Mouse (Mus musculus) G1E (cell line): Measurements from ENCODE around the gene Zc3h12d.

Experiments used
- CTCF ChIP-seq: IDR thresholded peaks from 2 replicates; pipeline ENCODE4 v1.5.1; 2012; ENCODE audit warnings: low read depth, low read length, inconsistent platforms, mixed read lengths
- TAL1 ChIP-seq: conservative IDR thresholded peaks from 2 replicates; pipeline ENCODE4 v1.6.1; 2012; ENCODE audit warnings: low read depth, low read length, inconsistent platforms, mixed read lengths

DNA sequence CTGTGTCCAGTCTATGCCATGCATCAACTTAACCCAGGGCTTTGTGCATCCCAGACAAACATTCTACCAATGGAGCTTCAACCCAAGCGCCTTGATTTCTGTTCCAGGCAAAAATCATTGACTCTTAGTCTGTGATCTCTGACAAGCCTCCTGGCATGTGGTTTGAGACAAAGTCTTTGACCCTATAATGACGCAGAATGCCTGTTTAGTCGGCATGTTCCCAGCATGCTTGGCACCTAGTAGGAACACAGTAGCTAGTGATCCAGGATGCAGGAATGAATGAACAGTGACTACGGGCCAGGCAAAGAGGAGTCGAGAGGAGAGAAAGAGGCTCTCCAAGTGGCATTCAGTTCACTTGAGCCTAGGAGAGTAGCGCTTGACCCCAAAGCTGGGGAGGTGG, 31.1 kb downstream of the Zc3h12d start:
- TF ChIP-seq TAL1: no peak
- TF ChIP-seq CTCF: no peak
